Mouse (Mus musculus) limb, embryonic 14.5 days (tissue): ENCODE measurements around the gene Chrnb1. TPM values are rescaled to one million over a fixed set of nuclear protein-coding genes. Genes with fewer than 3 reads are reported as not detected.

Experiments used
- ATAC-seq: fragments of 200-750 bp; cut with Nextera tagmentation; 2 replicates; pipeline ENCODE4 v1.8.0; 2017; ENCODE audit warnings: low read depth, moderate number of reproducible peaks, moderate TSS enrichment; ENCODE audit not compliant: low FRiP score
- DNase-seq: peaks from one replicate; pipeline ENCODE4 v3.0.0-alpha.2; 2015; ENCODE audit warnings: low spot score
- H3K27ac ChIP-seq: fragments of 300-500 bp; sonication (generic); replicated peaks from 2 replicates; pipeline ENCODE4 v1.5.1; 2014; ENCODE audit warnings: low read depth, mild to moderate bottlenecking, low read length, moderate library complexity, mixed read lengths
- H3K27me3 ChIP-seq: fragments of 300-500 bp; sonication (generic); 2 replicates; pipeline ENCODE4 v1.6.1; 2014; ENCODE audit warnings: low read length, mixed read lengths; ENCODE audit not compliant: control insufficient read depth, insufficient read depth
- H3K36me3 ChIP-seq: fragments of 300-500 bp; sonication (generic); 2 replicates; pipeline ENCODE4 v1.6.1; 2014; ENCODE audit warnings: mild to moderate bottlenecking, low read length, moderate library complexity, mixed read lengths; ENCODE audit not compliant: control insufficient read depth, insufficient read depth
- H3K4me1 ChIP-seq: fragments of 300-500 bp; sonication (generic); 2 replicates; pipeline ENCODE4 v1.6.1; 2014; ENCODE audit warnings: antibody characterized with exemption, low read length, mixed read lengths; ENCODE audit not compliant: control insufficient read depth, insufficient read depth
- H3K4me2 ChIP-seq: fragments of 300-500 bp; sonication (generic); replicated peaks from 2 replicates; pipeline ENCODE4 v1.6.1; 2014; ENCODE audit warnings: low read depth, mild to moderate bottlenecking, low read length, moderate library complexity; ENCODE audit not compliant: severe bottlenecking
- H3K4me3 ChIP-seq: fragments of 300-500 bp; sonication (generic); replicated peaks from 2 replicates; pipeline ENCODE4 v1.5.1; 2014; ENCODE audit warnings: low read length
- H3K9ac ChIP-seq: fragments of 300-500 bp; sonication (generic); 2 replicates; pipeline ENCODE4 v1.6.1; 2014; ENCODE audit warnings: mild to moderate bottlenecking, low read depth, low read length, moderate library complexity; ENCODE audit not compliant: severe bottlenecking
- H3K9me3 ChIP-seq: fragments of 300-500 bp; sonication (generic); 2 replicates; pipeline ENCODE4 v1.6.1; 2016; ENCODE audit warnings: low read length; ENCODE audit not compliant: control insufficient read depth
- POLR2A ChIP-seq: fragments of 200-500 bp; IDR thresholded peaks from 2 replicates; pipeline ENCODE4 v1.8.0; 2012; ENCODE audit warnings: inconsistent platforms, mild to moderate bottlenecking, moderate library complexity, borderline replicate concordance; ENCODE audit not compliant: insufficient read depth, insufficient read length; ENCODE audit errors: extremely low read depth
- WGBS: fragments of 180-500 bp; shearing (Covaris S2); extraction: QIAGEN DNeasy Blood & Tissue Kit; methylation state at CpG from one replicate; pipeline ENCODE4 v1.1.7; 2014; 5-methylcytosine and 5-hydroxymethylcytosine counted together
- polyA plus RNA-seq, 2 experiments: library from polyadenylated mRNA; depleted of rRNA in 1 of 2; stranded (reverse) in 1 of 2; unstranded in 1 of 2; fragments of >200 nt; fragmentation: Nextera tagmentation in 1 of 2; extraction: Ambion mirVana in 1 of 2; gene quantifications; 2 replicates each; pipeline versions ENCODE4 v1.2.1 to v1.2.3; 2012 to 2014

Gene Chrnb1
- polyA plus RNA-seq, 2 experiments: 19.0 to 69.4 TPM

DNA sequence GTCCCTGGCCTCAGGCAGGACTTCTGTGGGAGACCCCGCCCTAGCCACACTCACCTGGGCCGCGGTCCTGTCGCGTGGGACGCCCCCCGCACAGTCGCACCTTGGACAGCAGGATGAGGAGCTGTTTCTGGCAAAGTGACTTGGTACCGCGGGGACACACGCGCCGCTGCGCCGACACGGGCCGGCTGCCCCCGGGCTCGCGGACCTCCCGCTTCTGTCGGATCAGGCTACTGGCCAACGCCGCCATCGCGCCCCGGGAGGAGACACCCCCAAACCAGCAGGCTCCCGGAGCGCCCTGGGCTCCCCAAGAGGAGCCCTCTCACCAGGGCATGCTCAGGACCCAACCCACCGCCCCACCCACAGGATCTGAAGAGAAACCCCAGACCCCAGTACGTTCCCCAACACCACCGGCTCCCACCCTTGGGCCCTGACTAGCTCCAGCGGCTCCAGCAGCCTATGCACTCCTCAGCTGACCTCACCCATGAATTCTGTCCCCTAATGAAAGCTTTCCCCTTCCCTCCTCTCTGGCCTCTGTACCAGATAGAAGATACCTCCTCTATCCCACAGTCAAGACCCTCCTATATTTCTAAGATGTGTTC is 5.7 kb upstream of the Chrnb1 start, which contains the start of gene Fgf11:
Gene Fgf11, minus strand, starts transcription at position 479 of the 599 bp plus-strand sequence.
- under 1% methylated on average over 33 of the region's 33 CpGs for WGBS
- Histone ChIP-seq H3K27me3 (peaks cover 47% of the 10 kb centered on the region), H3K9me3 (no peaks in the 10 kb centered on the region), H3K4me3 (peak within 1 kb of the TSS; percentile 61), H3K27ac (peak within 1 kb of the TSS; percentile 74), H3K36me3 (no peaks in the 10 kb centered on the region), H3K4me1 (peaks cover 53% of the 10 kb centered on the region), H3K9ac (peak within 1 kb of the TSS; percentile 57), H3K4me2 (peak within 1 kb of the TSS; percentile 94)
- ATAC-seq: no peak
- no peak for TF ChIP-seq POLR2A
- DNase-seq: no peak

DNA sequence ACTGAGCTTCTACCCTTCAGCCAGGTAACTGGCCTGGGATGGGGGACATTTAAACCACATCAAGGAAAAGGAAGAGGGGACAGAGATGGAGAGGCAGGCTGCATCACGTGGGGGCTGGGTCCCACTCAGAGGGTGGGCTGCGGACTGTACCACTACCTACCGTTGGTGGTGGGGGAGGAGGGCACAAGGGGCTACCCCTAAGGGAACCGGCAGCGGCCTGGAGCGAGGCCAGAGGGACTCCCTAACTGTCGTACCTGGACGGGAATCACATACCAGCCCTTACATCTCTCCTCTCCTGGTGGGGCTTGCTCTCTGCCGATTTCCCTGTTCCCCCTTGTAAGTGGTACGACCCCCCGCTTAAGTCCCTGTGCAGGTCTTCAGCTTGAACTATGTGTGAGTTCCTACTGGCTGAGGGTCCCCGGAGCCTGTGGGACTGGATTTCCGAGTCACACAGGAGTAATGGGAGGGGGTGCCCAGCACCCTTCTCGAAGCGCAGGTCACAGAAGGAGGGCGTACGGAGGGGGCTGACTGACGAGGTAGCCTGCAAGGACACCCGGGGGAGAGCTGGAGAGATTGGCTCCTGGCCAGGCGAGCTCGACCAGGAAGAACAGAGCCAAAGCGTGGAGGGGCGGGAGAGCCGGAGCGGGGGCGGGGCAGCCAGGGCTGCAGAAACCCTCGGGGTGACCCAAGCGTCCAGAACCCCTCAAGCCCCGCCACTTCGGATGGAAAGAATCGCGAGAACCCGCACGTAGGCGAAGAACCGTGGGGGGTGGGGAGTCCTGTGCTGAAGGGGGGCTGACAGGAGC is 4.9 kb upstream of the Chrnb1 start:
- Histone ChIP-seq H3K36me3 (no peaks in the 10 kb centered on the region), H3K4me2 (peak overlapping the region; percentile 94), H3K27me3 (peaks cover 39% of the 10 kb centered on the region), H3K9ac (peak overlapping the region; percentile 57), H3K4me3 (peak overlapping the region; percentile 61), H3K4me1 (peaks cover 56% of the 10 kb centered on the region), H3K27ac (peak overlapping the region; percentile 74), H3K9me3 (no peaks in the 10 kb centered on the region)
- peak; percentile 80 for DNase-seq
- ATAC-seq: peak; percentile 64
- 1% methylated on average over 31 of the region's 36 CpGs for WGBS
- no peak for TF ChIP-seq POLR2A

DNA sequence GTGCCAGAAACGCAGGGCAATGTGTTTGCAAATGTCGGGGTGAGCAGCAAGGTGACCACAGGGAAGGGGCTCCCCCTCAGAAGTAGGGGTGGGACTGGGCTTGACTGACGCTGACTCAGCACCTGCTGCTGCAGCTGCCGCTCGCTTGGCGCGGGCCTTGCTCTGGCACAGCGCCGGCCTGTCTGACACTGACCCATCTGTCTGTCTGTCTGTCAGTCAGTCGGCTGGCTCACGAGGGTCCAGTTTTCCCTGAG is 4.3 kb upstream of the Chrnb1 start:
- peaks cover 54% of the 10 kb centered on the region for H3K4me1 ChIP-seq
- H3K9ac ChIP-seq: peak overlapping the region; percentile 57; the same call in 1 of the 2 replicates
- no peaks in the 10 kb centered on the region for H3K36me3 ChIP-seq
- H3K4me2 ChIP-seq: peak overlapping the region; percentile 94
- H3K27ac ChIP-seq: peak overlapping the region; percentile 74; the same call in 1 of the 2 replicates
- no peaks in the 10 kb centered on the region for H3K9me3 ChIP-seq
- 0% methylated on average over 11 of the region's 11 CpGs for WGBS
- H3K4me3 ChIP-seq: peak overlapping the region; percentile 61
- ATAC-seq: no peak
- no peak for TF ChIP-seq POLR2A
- peaks cover 34% of the 10 kb centered on the region for H3K27me3 ChIP-seq
- DNase-seq: peak; percentile 42

DNA sequence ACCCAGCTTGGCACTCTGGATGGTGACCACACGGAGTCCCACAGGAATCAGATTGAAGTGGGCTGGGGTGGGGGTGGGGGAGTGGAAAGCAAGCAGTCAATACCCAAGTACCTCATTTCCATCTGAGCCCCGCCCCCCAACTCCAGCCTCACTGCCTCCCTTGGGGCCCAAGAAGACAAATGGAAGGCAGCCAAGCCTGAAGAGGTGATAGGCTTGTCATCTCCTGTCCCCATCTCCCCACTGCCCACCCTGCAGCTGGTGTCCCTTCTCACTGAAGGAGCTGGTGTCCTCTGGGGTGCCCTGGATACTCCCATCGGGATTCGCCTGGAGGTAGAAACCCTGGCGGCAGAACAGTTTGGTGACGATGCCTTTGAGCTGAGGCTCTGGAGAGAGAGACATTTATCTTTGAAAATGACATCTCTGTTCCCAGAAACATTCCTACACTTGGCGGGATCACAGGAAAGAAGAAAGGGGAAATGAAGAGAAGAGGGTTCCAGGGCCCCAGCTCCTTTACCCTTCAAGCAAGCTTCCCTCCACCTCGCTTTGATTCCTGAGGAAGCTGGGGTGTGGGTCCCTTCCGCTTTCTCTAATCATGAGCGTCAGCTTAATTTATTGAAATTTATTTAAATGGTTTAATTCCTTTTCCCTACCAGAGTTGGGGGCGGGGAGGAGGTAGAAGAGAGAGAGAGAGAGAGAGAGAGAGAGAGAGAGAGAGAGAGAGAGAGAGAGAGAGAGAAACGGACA is 3.8 kb upstream of the Chrnb1 start:
- Histone ChIP-seq H3K4me2 (peak overlapping the region; percentile 94), H3K4me3 (peak overlapping the region; percentile 61), H3K27me3 (peaks cover 29% of the 10 kb centered on the region), H3K36me3 (no peaks in the 10 kb centered on the region), H3K9me3 (no peaks in the 10 kb centered on the region), H3K4me1 (peaks cover 49% of the 10 kb centered on the region), H3K27ac (peak overlapping the region; percentile 74; the same call in 1 of the 2 replicates), H3K9ac (no peak overlapping the region)
- DNase-seq (peak; percentile 19), ATAC-seq (no peak)
- no peak for TF ChIP-seq POLR2A
- WGBS: 27% methylated on average over 12 of the region's 12 CpGs

DNA sequence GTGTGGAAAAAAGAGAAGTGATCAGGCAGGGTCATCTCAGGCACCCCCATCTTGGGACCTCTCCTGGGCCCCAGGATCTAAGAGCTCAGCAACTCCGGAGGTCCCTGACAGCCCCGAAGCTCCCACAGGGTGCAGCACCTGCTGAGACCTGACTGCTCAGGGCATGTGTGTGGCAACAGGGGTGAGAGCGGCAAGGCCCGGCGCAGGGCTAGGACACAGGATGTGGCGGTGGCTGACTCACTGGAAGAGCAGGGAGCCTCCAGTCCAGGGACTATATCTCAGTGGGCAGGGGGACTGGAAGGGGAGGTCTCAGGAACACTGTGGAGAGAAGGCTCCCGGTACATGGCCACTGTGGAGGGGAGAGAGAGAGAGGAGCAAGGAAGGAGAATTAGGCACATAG is 2.2 kb upstream of the Chrnb1 start:
- peaks cover 32% of the 10 kb centered on the region for H3K4me1 ChIP-seq
- H3K4me2 ChIP-seq: no peak overlapping the region
- H3K4me3 ChIP-seq: no peak overlapping the region
- DNase-seq: no peak
- H3K9ac ChIP-seq: no peak overlapping the region
- peaks cover 12% of the 10 kb centered on the region for H3K27me3 ChIP-seq
- H3K9me3 ChIP-seq: no peaks in the 10 kb centered on the region
- no peaks in the 10 kb centered on the region for H3K36me3 ChIP-seq
- H3K27ac ChIP-seq: no peak overlapping the region
- 71% methylated on average over 7 of the region's 7 CpGs for WGBS
- TF ChIP-seq POLR2A: no peak
- ATAC-seq: no peak
